Mouse (Mus musculus) heart, postnatal 0 days (tissue): ENCODE measurements around the gene Dnal1. TPM values are rescaled to one million over a fixed set of nuclear protein-coding genes. Genes with fewer than 3 reads are reported as not detected.
A peak's percentile ranks its signal among the peaks of the same experiment; 100 is the strongest.

Source experiments
- ATAC-seq: fragments of 200-750 bp; cut with Nextera tagmentation; 2 replicates; pipeline ENCODE4 v1.8.0; 2017; ENCODE audit warnings: low read depth, moderate number of reproducible peaks, moderate library complexity; ENCODE audit not compliant: insufficient read depth
- DNase-seq: peaks from one replicate; pipeline ENCODE4 v3.0.0-alpha.2; 2016; ENCODE audit warnings: low spot score
- H3K27ac ChIP-seq: fragments of 300-500 bp; sonication (generic); 2 replicates; pipeline ENCODE4 v1.5.1; 2014; ENCODE audit warnings: low read depth, mild to moderate bottlenecking
- H3K27me3 ChIP-seq: fragments of 300-500 bp; sonication (generic); 2 replicates; pipeline ENCODE4 v1.6.1; 2014; ENCODE audit warnings: low read length, mixed read lengths; ENCODE audit not compliant: control insufficient read depth, insufficient read depth
- H3K36me3 ChIP-seq: fragments of 300-500 bp; sonication (generic); replicated peaks from 2 replicates; pipeline ENCODE4 v1.6.1; 2014; ENCODE audit warnings: low read length, mixed read lengths; ENCODE audit not compliant: control insufficient read depth, insufficient read depth
- H3K4me1 ChIP-seq: fragments of 300-500 bp; sonication (generic); 2 replicates; pipeline ENCODE4 v1.6.1; 2014; ENCODE audit warnings: antibody characterized with exemption; ENCODE audit not compliant: control insufficient read depth, insufficient read depth
- H3K4me2 ChIP-seq: fragments of 300-500 bp; sonication (generic); 2 replicates; pipeline ENCODE4 v1.6.1; 2014; ENCODE audit warnings: low read depth, mild to moderate bottlenecking, low read length, moderate library complexity
- H3K4me3 ChIP-seq: fragments of 300-500 bp; sonication (generic); 2 replicates; pipeline ENCODE4 v1.5.1; 2014; ENCODE audit warnings: low read depth, low read length
- H3K9ac ChIP-seq: fragments of 300-500 bp; sonication (generic); replicated peaks from 2 replicates; pipeline ENCODE4 v1.6.1; 2014; ENCODE audit warnings: low read depth, low read length, mixed read lengths
- H3K9me3 ChIP-seq: fragments of 300-500 bp; sonication (generic); replicated peaks from 2 replicates; pipeline ENCODE4 v1.6.1; 2016; ENCODE audit warnings: low read length; ENCODE audit not compliant: control insufficient read depth
- CTCF ChIP-seq: IDR thresholded peaks from 2 replicates; pipeline ENCODE4 v1.5.1; 2016; ENCODE audit warnings: antibody characterized with exemption, control low read depth, low read depth
- EP300 ChIP-seq: IDR thresholded peaks from 2 replicates; pipeline ENCODE4 v1.6.1; 2016; ENCODE audit warnings: antibody characterized with exemption, low read depth
- WGBS: fragments of 180-500 bp; shearing (Covaris S2); extraction: QIAGEN DNeasy Blood & Tissue Kit; methylation state at CpG from one replicate; pipeline ENCODE4 v1.1.7; 2014; 5-methylcytosine and 5-hydroxymethylcytosine counted together
- polyA plus RNA-seq: library from polyadenylated mRNA; unstranded; fragments of >200 nt; fragmentation: Nextera tagmentation; extraction: Ambion mirVana; gene quantifications from 2 replicates; pipeline ENCODE4 v1.2.1, GENCODE M21; 2015
- total RNA-seq: library from RNA; depleted of rRNA; stranded (reverse); fragments of >200 nt; gene quantifications from 2 replicates; pipeline ENCODE4 v1.2.3, GENCODE M21; 2014; ENCODE audit warnings: low replicate concordance

The Dnal1 gene
- total and polyA plus RNA-seq, 2 experiments from 2014 or later: 2.3 to 2.6 TPM

- no peak for ATAC-seq
- Histone ChIP-seq H3K27ac (peak overlapping the region; percentile 86), H3K27me3 (no peaks in the 10 kb centered on the region), H3K9me3 (no peaks in the 10 kb centered on the region), H3K9ac (no peak overlapping the region; the same call in 1 of the 2 replicates), H3K4me2 (0 out of 2 replicates have a peak overlapping the region, but pooled peaks have one; percentile 63), H3K4me1 (peaks cover 79% of the 10 kb centered on the region), H3K36me3 (peaks cover 19% of the 10 kb centered on the region), H3K4me3 (no peak overlapping the region)
- DNase-seq: no peak
- TF ChIP-seq EP300 (no peak), CTCF (no peak)
- 39% methylated on average over 6 of the region's 6 CpGs for WGBS
These were observed 63.0 kb downstream of the Dnal1 start for GRCm38 (mm10) chr12:84176886-84177765.

GRCm38 (mm10) chr12:84178052-84178451 is 63.9 kb downstream of the Dnal1 start:
- no peak overlapping the region for H3K27ac ChIP-seq

GRCm38 (mm10) chr12:84178652-84179445 is 64.7 kb downstream of the Dnal1 start:
- H3K4me3 ChIP-seq: no peak overlapping the region
- H3K4me2 ChIP-seq: no peak overlapping the region
- peaks cover 77% of the 10 kb centered on the region for H3K4me1 ChIP-seq
- DNase-seq (no peak), ATAC-seq (no peak)
- no peak overlapping the region for H3K27ac ChIP-seq
- H3K36me3 ChIP-seq: 0 out of 2 replicates have a peak, but pooled peaks cover 4% of the 10 kb centered on the region
- no peak for TF ChIP-seq EP300
- TF ChIP-seq CTCF: no peak
- 59% methylated on average over 10 of the region's 10 CpGs for WGBS
- H3K9ac ChIP-seq: no peak overlapping the region
- no peaks in the 10 kb centered on the region for H3K9me3 ChIP-seq
- H3K27me3 ChIP-seq: no peaks in the 10 kb centered on the region

More at GRCm38 (mm10) chr12:84178052-84178451, 63.9 kb downstream of the Dnal1 start:
- no peak overlapping the region for H3K4me3 ChIP-seq
- 80% methylated on average over 1 of the region's 1 CpGs for WGBS
- H3K4me1 ChIP-seq: peaks cover 81% of the 10 kb centered on the region
- DNase-seq (no peak), ATAC-seq (no peak)
- no peaks in the 10 kb centered on the region for H3K9me3 ChIP-seq
- no peak overlapping the region for H3K9ac ChIP-seq
- no peak for TF ChIP-seq EP300
- TF ChIP-seq CTCF: no peak
- peaks cover 12% of the 10 kb centered on the region for H3K36me3 ChIP-seq
- H3K27me3 ChIP-seq: no peaks in the 10 kb centered on the region
- no peak overlapping the region for H3K4me2 ChIP-seq

- Histone ChIP-seq H3K4me2 (0 out of 2 replicates have a peak overlapping the region, but pooled peaks have one; percentile 18), H3K27ac (peak overlapping the region; percentile 47; the same call in 1 of the 2 replicates)
- 45% methylated on average over 3 of the region's 3 CpGs for WGBS
These were observed 65.9 kb downstream of the Dnal1 start for GRCm38 (mm10) chr12:84180090-84180489.

GRCm38 (mm10) chr12:84180701-84181435 is 66.7 kb downstream of the Dnal1 start:
- Histone ChIP-seq H3K27ac (peak overlapping the region; percentile 47), H3K4me3 (no peak overlapping the region), H3K9me3 (no peaks in the 10 kb centered on the region), H3K9ac (no peak overlapping the region), H3K36me3 (no peaks in the 10 kb centered on the region), H3K4me1 (peaks cover 72% of the 10 kb centered on the region), H3K27me3 (no peaks in the 10 kb centered on the region), H3K4me2 (peak overlapping the region; percentile 18; the same call in 1 of the 2 replicates)
- DNase-seq: peak; percentile 91
- TF ChIP-seq CTCF (peak; percentile 26; the same call in 1 of the 2 replicates), EP300 (no peak; the same call in 1 of the 2 replicates)
- peak; percentile 93 for ATAC-seq
- whole genome bisulfite sequencing: 12% methylated on average over 8 of the region's 8 CpGs

More at GRCm38 (mm10) chr12:84180090-84180489, 65.9 kb downstream of the Dnal1 start:
- Histone ChIP-seq H3K4me1 (peaks cover 69% of the 10 kb centered on the region), H3K9me3 (no peaks in the 10 kb centered on the region), H3K9ac (0 out of 2 replicates have a peak overlapping the region, but pooled peaks have one; percentile 12), H3K4me3 (no peak overlapping the region), H3K27me3 (no peaks in the 10 kb centered on the region), H3K36me3 (no peaks in the 10 kb centered on the region)
- DNase-seq (no peak), ATAC-seq (no peak)
- TF ChIP-seq CTCF: no peak
- no peak for TF ChIP-seq EP300
